Mouse (Mus musculus): ENCODE data around the gene Wwox. TPM values are rescaled to one million over a fixed set of nuclear protein-coding genes. Genes with fewer than 3 reads are reported as not detected.

Gene Wwox
- polyA plus RNA-seq, 2 experiments, result 2.5 to 2.6 TPM

GRCm38 (mm10) chr8:114785834-114786233, 346.4 kb downstream of the Wwox start:
- H3K4me2 ChIP-seq (ENCODE audit: low read depth), result no peak overlapping the region
- no peak overlapping the region for H3K4me3 ChIP-seq (ENCODE audit: insufficient read depth in 1 of 2, low read depth in 2 of 2, low read length in 2 of 2)
- H3K27ac ChIP-seq, result no peak overlapping the region
- H3K9ac ChIP-seq (replicated peaks), result no peak overlapping the region
- no peak for ATAC-seq (ENCODE audit: insufficient read depth)
- H3K4me1 ChIP-seq (replicated peaks; ENCODE audit: control insufficient read depth in 2 of 2, insufficient read depth in 2 of 2, low read length in 1 of 2), result no peaks in the 10 kb centered on the region
- H3K36me3 ChIP-seq (replicated peaks; ENCODE audit: control insufficient read depth, insufficient read depth, low read depth), result no peaks in the 10 kb centered on the region
- H3K9me3 ChIP-seq (ENCODE audit: control insufficient read depth, low read length), result no peaks in the 10 kb centered on the region
- 77% methylated on average over 11 of the region's 11 CpGs for WGBS (ENCODE audit: insufficient replicate concordance)
- H3K27me3 ChIP-seq (ENCODE audit: control insufficient read depth, insufficient read depth, low read length), result no peaks in the 10 kb centered on the region
- no peak for DNase-seq (ENCODE audit: low read depth in 3 of 3, low spot score in 3 of 3)
- TF ChIP-seq EP300 (IDR thresholded peaks at IDR 0.05; ENCODE audit: low read depth), result no peak
- no peak for TF ChIP-seq CTCF (IDR thresholded peaks at IDR 0.05; ENCODE audit: low read depth)

- ATAC-seq (ENCODE audit: insufficient read depth) (no peak), DNase-seq (ENCODE audit: low read depth in 3 of 3, low spot score in 3 of 3) (no peak)
- H3K36me3 ChIP-seq (replicated peaks; ENCODE audit: control insufficient read depth, insufficient read depth, low read depth), result no peaks in the 10 kb centered on the region
- no peak overlapping the region for H3K27ac ChIP-seq
- H3K4me3 ChIP-seq (ENCODE audit: insufficient read depth in 1 of 2, low read depth in 2 of 2, low read length in 2 of 2), result no peak overlapping the region
- TF ChIP-seq CTCF (IDR thresholded peaks at IDR 0.05; ENCODE audit: low read depth) (no peak), EP300 (IDR thresholded peaks at IDR 0.05; ENCODE audit: low read depth) (no peak)
- no peaks in the 10 kb centered on the region for H3K4me1 ChIP-seq (replicated peaks; ENCODE audit: control insufficient read depth in 2 of 2, insufficient read depth in 2 of 2, low read length in 1 of 2)
- no peaks in the 10 kb centered on the region for H3K27me3 ChIP-seq (ENCODE audit: control insufficient read depth, insufficient read depth, low read length)
- H3K9me3 ChIP-seq (ENCODE audit: control insufficient read depth, low read length), result no peaks in the 10 kb centered on the region
- H3K4me2 ChIP-seq (ENCODE audit: low read depth), result no peak overlapping the region
- WGBS (ENCODE audit: insufficient replicate concordance), result 61% methylated on average over 7 of the region's 7 CpGs
- no peak overlapping the region for H3K9ac ChIP-seq (replicated peaks)
These were observed 350.2 kb downstream of the Wwox start for GRCm38 (mm10) chr8:114789616-114790015.

DNA sequence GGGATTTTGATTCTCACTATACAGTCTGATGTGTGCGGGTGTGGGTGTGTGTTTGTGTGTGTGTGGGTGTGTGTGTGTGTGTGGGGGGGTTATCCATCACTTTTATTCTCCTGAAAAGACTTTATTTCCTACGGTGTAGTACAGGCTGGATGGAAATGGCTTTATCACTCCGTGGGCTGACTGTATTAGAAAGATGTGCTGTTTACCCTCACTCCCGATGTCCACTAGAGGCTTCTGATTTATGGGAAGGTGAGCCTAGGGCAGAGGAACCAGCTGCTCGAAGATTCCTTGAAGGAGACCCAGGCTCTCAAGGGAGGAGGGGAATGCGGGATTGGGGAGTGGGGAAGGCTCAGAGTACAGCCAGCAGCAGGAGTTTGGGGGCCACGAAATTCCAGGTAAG, 351.3 kb downstream of the Wwox start:
- Histone ChIP-seq H3K27ac (no peak overlapping the region), H3K9me3 (ENCODE audit: control insufficient read depth, low read length) (no peaks in the 10 kb centered on the region), H3K4me2 (ENCODE audit: low read depth) (no peak overlapping the region), H3K9ac (replicated peaks) (no peak overlapping the region), H3K27me3 (ENCODE audit: control insufficient read depth, insufficient read depth, low read length) (no peaks in the 10 kb centered on the region), H3K36me3 (replicated peaks; ENCODE audit: control insufficient read depth, insufficient read depth, low read depth) (no peaks in the 10 kb centered on the region), H3K4me1 (replicated peaks; ENCODE audit: control insufficient read depth in 2 of 2, insufficient read depth in 2 of 2, low read length in 1 of 2) (no peaks in the 10 kb centered on the region), H3K4me3 (ENCODE audit: insufficient read depth in 1 of 2, low read depth in 2 of 2, low read length in 2 of 2) (no peak overlapping the region)
- TF ChIP-seq EP300 (IDR thresholded peaks at IDR 0.05; ENCODE audit: low read depth) (no peak), CTCF (IDR thresholded peaks at IDR 0.05; ENCODE audit: low read depth) (no peak)
- DNase-seq (ENCODE audit: low read depth in 3 of 3, low spot score in 3 of 3) (no peak), ATAC-seq (ENCODE audit: insufficient read depth) (no peak)
- WGBS (ENCODE audit: insufficient replicate concordance), result 58% methylated on average over 7 of the region's 7 CpGs

GRCm38 (mm10) chr8:114793682-114794081, 354.2 kb downstream of the Wwox start:
- no peaks in the 10 kb centered on the region for H3K36me3 ChIP-seq (replicated peaks; ENCODE audit: control insufficient read depth, insufficient read depth, low read depth)
- H3K4me3 ChIP-seq (ENCODE audit: insufficient read depth in 1 of 2, low read depth in 2 of 2, low read length in 2 of 2), result no peak overlapping the region
- WGBS (ENCODE audit: insufficient replicate concordance), result 73% methylated on average over 9 of the region's 9 CpGs
- no peaks in the 10 kb centered on the region for H3K4me1 ChIP-seq (replicated peaks; ENCODE audit: control insufficient read depth in 2 of 2, insufficient read depth in 2 of 2, low read length in 1 of 2)
- no peak overlapping the region for H3K27ac ChIP-seq
- no peaks in the 10 kb centered on the region for H3K27me3 ChIP-seq (ENCODE audit: control insufficient read depth, insufficient read depth, low read length)
- TF ChIP-seq EP300 (IDR thresholded peaks at IDR 0.05; ENCODE audit: low read depth) (no peak), CTCF (IDR thresholded peaks at IDR 0.05; ENCODE audit: low read depth) (no peak)
- H3K4me2 ChIP-seq (ENCODE audit: low read depth), result no peak overlapping the region
- no peak for ATAC-seq (ENCODE audit: insufficient read depth)
- no peaks in the 10 kb centered on the region for H3K9me3 ChIP-seq (ENCODE audit: control insufficient read depth, low read length)
- DNase-seq (ENCODE audit: low read depth in 3 of 3, low spot score in 3 of 3), result no peak
- no peak overlapping the region for H3K9ac ChIP-seq (replicated peaks)

DNA sequence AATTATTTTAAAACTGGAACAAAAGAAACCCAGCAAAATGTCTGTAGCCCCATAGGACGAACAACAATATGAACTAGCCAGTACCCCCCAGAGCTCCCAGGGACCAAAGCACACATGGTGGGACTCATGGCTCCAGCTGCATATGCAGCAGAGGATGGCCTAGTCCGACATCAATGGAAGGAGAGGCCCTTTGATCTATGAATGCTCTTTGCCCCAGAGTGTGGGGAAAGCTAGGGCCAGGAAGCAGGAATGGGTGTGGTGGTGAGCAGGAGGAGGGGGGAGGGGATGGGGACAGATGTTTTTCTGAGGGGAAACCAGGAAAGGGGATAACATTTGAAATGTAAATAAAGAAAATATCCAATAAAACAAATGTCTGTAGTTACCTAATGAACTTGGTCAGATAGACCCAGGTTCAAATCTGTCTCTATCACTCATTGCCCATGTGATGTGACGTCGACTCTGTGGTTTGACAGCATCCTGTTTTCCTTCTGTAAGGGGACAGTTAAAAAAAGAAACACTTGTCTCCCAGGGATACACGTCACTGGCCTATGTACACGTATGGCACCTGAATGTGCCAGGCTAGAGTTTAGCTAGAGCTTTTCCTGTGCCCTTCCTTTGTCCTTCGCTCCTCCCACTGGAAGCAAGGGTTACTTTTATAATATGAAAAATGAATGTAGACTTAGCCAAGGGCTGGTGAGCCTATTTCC, 362.1 kb downstream of the Wwox start:
- TF ChIP-seq EP300 (IDR thresholded peaks at IDR 0.05; ENCODE audit: low read depth) (no peak), CTCF (IDR thresholded peaks at IDR 0.05; ENCODE audit: low read depth) (no peak)
- ATAC-seq (ENCODE audit: insufficient read depth), result no peak
- 32% methylated on average over 7 of the region's 7 CpGs for WGBS (ENCODE audit: insufficient replicate concordance)
- no peak overlapping the region for H3K27ac ChIP-seq
- peaks cover 0 to 5% of the 10 kb centered on the region in 2 experiments; a peak in 2 of 4 replicates for H3K4me1 ChIP-seq (replicated peaks; ENCODE audit: control insufficient read depth in 2 of 2, insufficient read depth in 2 of 2, low read length in 1 of 2)
- no peaks in the 10 kb centered on the region for H3K27me3 ChIP-seq (ENCODE audit: control insufficient read depth, insufficient read depth, low read length)
- no peak overlapping the region for H3K4me2 ChIP-seq (ENCODE audit: low read depth)
- no peak for DNase-seq (ENCODE audit: low read depth in 3 of 3, low spot score in 3 of 3)
- no peaks in the 10 kb centered on the region for H3K9me3 ChIP-seq (ENCODE audit: control insufficient read depth, low read length)
- H3K36me3 ChIP-seq (replicated peaks; ENCODE audit: control insufficient read depth, insufficient read depth, low read depth), result no peaks in the 10 kb centered on the region
- H3K9ac ChIP-seq (replicated peaks), result no peak overlapping the region
- H3K4me3 ChIP-seq (ENCODE audit: insufficient read depth in 1 of 2, low read depth in 2 of 2, low read length in 2 of 2), result no peak overlapping the region

Data from liver, embryonic 14.5 days (tissue).